Mouse (Mus musculus): ENCODE data around the gene Pigl. TPM values are rescaled to one million over a fixed set of nuclear protein-coding genes. Genes with fewer than 3 reads are reported as not detected.
"Not testable (repeated sequence)": the region's sequence is repeated elsewhere in the genome, so short reads cannot be mapped to it uniquely, and the experiment has no call there.

The Pigl gene
- total and polyA plus RNA-seq, 3 experiments: 3.1 to 3.5 (median 3.5) TPM

DNA sequence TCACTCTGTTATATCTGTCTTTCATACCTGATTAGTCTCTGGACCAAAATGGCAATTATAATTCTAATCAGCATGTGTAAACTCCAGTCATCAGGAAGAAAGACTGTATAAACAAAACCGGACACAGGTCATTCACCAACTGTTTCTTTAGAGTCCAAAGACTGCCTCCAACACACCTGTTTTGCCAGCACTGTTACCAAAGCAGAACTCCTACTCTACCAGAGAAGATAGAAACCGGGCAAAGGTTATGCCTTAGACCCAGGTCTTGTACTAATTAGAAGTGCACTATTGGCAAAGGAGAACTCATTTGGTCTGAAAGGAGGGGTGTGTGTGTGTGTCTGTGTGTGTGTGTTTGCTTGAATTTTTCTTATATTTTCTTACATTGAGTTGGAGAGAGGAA, 42.3 kb downstream of the Pigl start:
- Histone ChIP-seq H3K9ac (ENCODE audit: low read depth, low read length) (no peak overlapping the region), H3K27ac (no peak overlapping the region), H3K79me2 (replicated peaks; ENCODE audit: control insufficient read depth, insufficient read depth, low read length) (no peaks in the 10 kb centered on the region), H3K4me1 (ENCODE audit: control insufficient read depth, insufficient read depth, low read length) (peaks cover 5% of the 10 kb centered on the region), H3K27me3 (ENCODE audit: control insufficient read depth, insufficient read depth, low read length) (no peaks in the 10 kb centered on the region), H3K36me3 (ENCODE audit: control insufficient read depth, insufficient read depth, low read length) (no peaks in the 10 kb centered on the region), H3K4me3 (no peak overlapping the region)
- DNase-seq: no peak
- 87% methylated on average over 2 of the region's 2 CpGs for WGBS
- TF ChIP-seq EP300 (IDR thresholded peaks at IDR 0.05; ENCODE audit: insufficient read depth, low read depth, low read length) (no peak), CTCF (IDR thresholded peaks at IDR 0.05) (no peak), POLR2A (IDR thresholded peaks at IDR 0.05; ENCODE audit: insufficient read depth, low read depth, low read length) (no peak)
- intact Hi-C loops (cut with DNase I): no loop called here

DNA sequence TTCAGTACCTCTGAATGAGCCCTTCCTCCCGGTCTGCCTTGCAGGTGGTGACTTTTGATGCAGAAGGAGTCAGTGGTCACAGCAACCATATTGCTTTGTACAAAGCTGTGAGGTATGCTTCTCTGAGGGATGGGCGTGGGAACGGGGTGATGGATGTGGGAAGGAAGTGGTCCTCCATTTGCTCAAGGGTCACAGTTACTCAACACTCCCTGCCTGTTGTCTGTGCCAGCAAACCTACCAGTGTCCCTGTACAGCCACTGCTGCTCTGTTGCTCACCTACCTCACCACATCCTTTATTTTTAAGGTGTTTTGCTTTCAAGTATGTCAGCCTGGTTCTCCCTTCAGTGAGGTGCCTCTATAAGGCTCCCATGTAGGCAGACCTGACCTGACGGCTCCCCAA, 49.4 kb downstream of the Pigl start:
- H3K9ac ChIP-seq (ENCODE audit: low read depth, low read length): no peak overlapping the region
- H3K36me3 ChIP-seq (ENCODE audit: control insufficient read depth, insufficient read depth, low read length): no peaks in the 10 kb centered on the region
- no peak overlapping the region for H3K4me3 ChIP-seq
- no peaks in the 10 kb centered on the region for H3K79me2 ChIP-seq (replicated peaks; ENCODE audit: control insufficient read depth, insufficient read depth, low read length)
- 88% methylated on average over 4 of the region's 4 CpGs for WGBS
- H3K27ac ChIP-seq: no peak overlapping the region
- no peaks in the 10 kb centered on the region for H3K4me1 ChIP-seq (ENCODE audit: control insufficient read depth, insufficient read depth, low read length)
- DNase-seq: no peak
- H3K27me3 ChIP-seq (ENCODE audit: control insufficient read depth, insufficient read depth, low read length): no peaks in the 10 kb centered on the region
- TF ChIP-seq CTCF (IDR thresholded peaks at IDR 0.05): no peak
- no peak for TF ChIP-seq EP300 (IDR thresholded peaks at IDR 0.05; ENCODE audit: insufficient read depth, low read depth, low read length)
- intact Hi-C loops (cut with DNase I): no loop called here

DNA sequence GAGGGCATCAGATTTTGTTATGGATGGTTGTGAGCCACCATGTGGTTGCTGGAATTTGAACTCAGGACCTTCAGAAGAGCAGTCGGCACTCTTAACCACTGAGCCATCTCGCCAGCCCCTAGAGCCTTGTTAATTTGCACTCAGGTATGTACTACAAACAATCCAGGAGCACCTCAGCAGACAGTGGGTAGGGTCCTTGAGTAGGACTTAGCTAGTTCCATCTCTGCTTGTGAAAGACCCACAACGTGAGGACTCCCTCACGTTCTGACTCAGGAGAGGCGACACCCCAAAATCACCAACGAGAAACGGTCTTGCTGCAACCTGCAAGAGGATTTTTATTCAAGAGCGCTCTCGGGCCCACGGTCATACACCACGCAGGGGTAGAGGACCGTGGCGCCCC, 50.1 kb downstream of the Pigl start:
- DNase-seq; H3K79me2 ChIP-seq (replicated peaks; ENCODE audit: control insufficient read depth, insufficient read depth, low read length); intact Hi-C loops (cut with DNase I); H3K9ac ChIP-seq (ENCODE audit: low read depth, low read length); H3K4me1 ChIP-seq (ENCODE audit: control insufficient read depth, insufficient read depth, low read length); H3K27me3 ChIP-seq (ENCODE audit: control insufficient read depth, insufficient read depth, low read length); H3K36me3 ChIP-seq (ENCODE audit: control insufficient read depth, insufficient read depth, low read length); H3K4me3 ChIP-seq; H3K27ac ChIP-seq: not testable (repeated sequence)
- WGBS: 96% methylated on average over 13 of the region's 13 CpGs

DNA sequence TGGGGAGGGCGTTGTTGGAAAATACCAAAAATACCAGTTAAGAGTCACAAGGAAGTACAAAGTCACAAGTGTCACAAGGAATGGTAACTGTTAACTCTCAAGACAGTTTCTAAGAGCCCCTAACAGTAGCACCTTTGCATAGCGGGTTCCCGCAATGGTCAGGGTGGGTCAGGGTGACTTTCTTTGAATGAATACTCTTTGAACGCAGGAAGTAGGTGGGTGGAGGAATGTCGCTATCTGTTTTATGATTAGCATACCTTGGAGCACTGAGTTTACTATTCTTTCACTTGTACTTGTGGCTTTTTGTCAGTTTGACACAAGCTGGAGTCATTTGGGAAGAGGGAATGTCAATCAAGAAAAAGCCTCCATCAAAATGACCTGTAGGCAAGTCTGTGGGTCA, 50.6 kb downstream of the Pigl start:
- H3K27me3 ChIP-seq (ENCODE audit: control insufficient read depth, insufficient read depth, low read length); H3K4me1 ChIP-seq (ENCODE audit: control insufficient read depth, insufficient read depth, low read length); H3K9ac ChIP-seq (ENCODE audit: low read depth, low read length); H3K36me3 ChIP-seq (ENCODE audit: control insufficient read depth, insufficient read depth, low read length); DNase-seq; H3K27ac ChIP-seq; H3K79me2 ChIP-seq (replicated peaks; ENCODE audit: control insufficient read depth, insufficient read depth, low read length); intact Hi-C loops (cut with DNase I); H3K4me3 ChIP-seq: not testable (repeated sequence)
- WGBS: 93% methylated on average over 5 of the region's 5 CpGs

DNA sequence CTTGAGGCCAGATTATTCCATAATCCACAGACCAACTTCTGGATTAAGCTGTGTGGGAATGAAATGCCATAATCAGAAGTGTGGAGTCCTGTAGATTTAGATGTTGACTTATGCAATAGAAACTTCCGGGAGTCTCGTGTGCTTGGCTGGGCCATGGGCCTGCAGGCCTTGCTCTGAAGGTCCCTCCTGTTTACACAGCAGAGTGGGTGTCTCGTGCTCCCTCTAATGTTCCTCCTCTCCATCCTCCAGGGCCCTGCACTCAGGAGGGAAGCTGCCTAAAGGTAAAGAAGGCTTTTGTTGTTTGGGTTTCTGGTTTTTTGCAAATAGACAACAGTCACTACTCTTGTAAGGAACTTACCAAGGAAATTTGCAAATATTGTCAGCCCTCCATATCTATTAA, 51.3 kb downstream of the Pigl start:
- intact Hi-C loops (cut with DNase I): no loop called here
- no peak overlapping the region for H3K27ac ChIP-seq
- H3K79me2 ChIP-seq (replicated peaks; ENCODE audit: control insufficient read depth, insufficient read depth, low read length): no peaks in the 10 kb centered on the region
- WGBS: 76% methylated on average over 3 of the region's 3 CpGs
- TF ChIP-seq CTCF (IDR thresholded peaks at IDR 0.05): no peak
- H3K4me3 ChIP-seq: no peak overlapping the region
- H3K27me3 ChIP-seq (ENCODE audit: control insufficient read depth, insufficient read depth, low read length): no peaks in the 10 kb centered on the region
- H3K4me1 ChIP-seq (ENCODE audit: control insufficient read depth, insufficient read depth, low read length): no peaks in the 10 kb centered on the region
- H3K36me3 ChIP-seq (ENCODE audit: control insufficient read depth, insufficient read depth, low read length): no peaks in the 10 kb centered on the region
- DNase-seq: no peak
- no peak overlapping the region for H3K9ac ChIP-seq (ENCODE audit: low read depth, low read length)

DNA sequence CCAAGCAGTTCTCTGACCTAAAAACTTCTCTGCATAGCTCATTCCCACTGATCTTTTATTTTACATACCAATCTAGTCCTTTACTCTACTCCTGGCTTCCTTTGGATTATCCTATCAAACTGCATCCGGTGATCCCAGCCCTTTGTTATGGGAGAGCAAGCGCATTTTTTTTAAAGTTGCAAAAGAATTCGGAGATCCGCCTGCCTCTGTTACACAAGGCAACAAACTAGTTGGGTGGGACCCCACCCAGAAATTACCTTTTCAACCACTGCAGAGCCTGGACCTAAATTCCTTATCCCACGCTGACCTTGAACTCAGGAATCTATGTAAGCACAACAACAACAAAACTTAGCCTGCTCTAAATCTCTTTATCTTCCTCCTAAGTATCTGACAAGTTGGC, 52.7 kb downstream of the Pigl start:
- H3K4me3 ChIP-seq: no peak overlapping the region
- TF ChIP-seq POLR2A (IDR thresholded peaks at IDR 0.05; ENCODE audit: insufficient read depth, low read depth, low read length) (no peak), CTCF (IDR thresholded peaks at IDR 0.05) (no peak), EP300 (IDR thresholded peaks at IDR 0.05; ENCODE audit: insufficient read depth, low read depth, low read length) (no peak)
- no peak for DNase-seq
- WGBS: 84% methylated on average over 5 of the region's 5 CpGs
- intact Hi-C loops (cut with DNase I): no loop called here
- no peaks in the 10 kb centered on the region for H3K27me3 ChIP-seq (ENCODE audit: control insufficient read depth, insufficient read depth, low read length)
- H3K27ac ChIP-seq: no peak overlapping the region
- H3K9ac ChIP-seq (ENCODE audit: low read depth, low read length): no peak overlapping the region
- no peaks in the 10 kb centered on the region for H3K79me2 ChIP-seq (replicated peaks; ENCODE audit: control insufficient read depth, insufficient read depth, low read length)
- no peaks in the 10 kb centered on the region for H3K4me1 ChIP-seq (ENCODE audit: control insufficient read depth, insufficient read depth, low read length)
- H3K36me3 ChIP-seq (ENCODE audit: control insufficient read depth, insufficient read depth, low read length): no peaks in the 10 kb centered on the region

DNA sequence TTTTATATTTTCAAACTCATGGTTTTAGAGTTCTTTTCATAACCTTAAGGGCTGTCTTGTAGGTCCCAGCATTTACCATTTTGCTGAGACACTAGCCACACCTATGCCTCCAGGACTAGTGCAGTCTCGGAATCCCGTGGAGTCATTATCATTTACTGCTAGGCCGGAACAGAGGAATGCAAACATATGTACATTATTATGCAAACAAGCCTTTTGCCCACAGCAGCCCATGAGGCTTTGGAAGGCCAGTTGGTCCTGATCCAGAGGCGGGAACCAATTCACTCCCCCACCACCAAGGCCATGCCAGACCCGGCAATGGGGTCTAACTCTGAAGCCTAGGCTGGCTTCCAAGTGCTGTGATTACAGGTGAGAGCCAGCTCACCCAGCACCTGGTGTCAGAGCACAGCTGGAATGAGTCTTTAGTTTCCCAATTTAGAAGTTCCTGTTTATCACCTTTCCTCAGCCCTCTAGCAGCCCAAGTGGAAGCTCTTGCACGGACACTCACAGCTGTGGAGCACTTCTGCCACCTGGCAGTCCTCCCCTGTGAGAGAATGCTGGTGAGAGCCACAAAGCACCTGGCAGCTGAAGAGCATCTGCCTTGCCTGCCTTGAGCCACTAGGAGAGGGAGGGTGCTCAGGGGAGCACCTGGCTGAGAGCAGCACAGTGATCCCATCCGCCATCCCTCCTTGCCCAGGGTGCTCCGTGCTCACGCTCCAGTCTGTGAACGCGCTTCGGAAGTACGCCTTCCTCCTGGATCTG, 53.4 kb downstream of the Pigl start:
- no peak for TF ChIP-seq EP300 (IDR thresholded peaks at IDR 0.05; ENCODE audit: insufficient read depth, low read depth, low read length)
- TF ChIP-seq CTCF (IDR thresholded peaks at IDR 0.05): no peak
- no peak for TF ChIP-seq POLR2A (IDR thresholded peaks at IDR 0.05; ENCODE audit: insufficient read depth, low read depth, low read length)
- no peaks in the 10 kb centered on the region for H3K4me1 ChIP-seq (ENCODE audit: control insufficient read depth, insufficient read depth, low read length)
- intact Hi-C loops (cut with DNase I): no loop called here
- WGBS: 87% methylated on average over 13 of the region's 13 CpGs
- no peaks in the 10 kb centered on the region for H3K36me3 ChIP-seq (ENCODE audit: control insufficient read depth, insufficient read depth, low read length)
- DNase-seq: no peak
- H3K4me3 ChIP-seq: no peak overlapping the region
- no peaks in the 10 kb centered on the region for H3K79me2 ChIP-seq (replicated peaks; ENCODE audit: control insufficient read depth, insufficient read depth, low read length)
- H3K27me3 ChIP-seq (ENCODE audit: control insufficient read depth, insufficient read depth, low read length): no peaks in the 10 kb centered on the region
- no peak overlapping the region for H3K27ac ChIP-seq
- no peak overlapping the region for H3K9ac ChIP-seq (ENCODE audit: low read depth, low read length)

Data from heart, adult 2 months (tissue).